Mouse (Mus musculus) right cerebral cortex, postnatal 14 days (tissue): ENCODE data around the gene Pcbd1.
"Not testable (repeated sequence)": the region's sequence is repeated elsewhere in the genome, so short reads cannot be mapped to it uniquely, and the experiment has no call there.

Source experiments
- DNase-seq: peaks from one replicate; pipeline ENCODE4 v3.0.0; 2022

The Pcbd1 gene

DNA sequence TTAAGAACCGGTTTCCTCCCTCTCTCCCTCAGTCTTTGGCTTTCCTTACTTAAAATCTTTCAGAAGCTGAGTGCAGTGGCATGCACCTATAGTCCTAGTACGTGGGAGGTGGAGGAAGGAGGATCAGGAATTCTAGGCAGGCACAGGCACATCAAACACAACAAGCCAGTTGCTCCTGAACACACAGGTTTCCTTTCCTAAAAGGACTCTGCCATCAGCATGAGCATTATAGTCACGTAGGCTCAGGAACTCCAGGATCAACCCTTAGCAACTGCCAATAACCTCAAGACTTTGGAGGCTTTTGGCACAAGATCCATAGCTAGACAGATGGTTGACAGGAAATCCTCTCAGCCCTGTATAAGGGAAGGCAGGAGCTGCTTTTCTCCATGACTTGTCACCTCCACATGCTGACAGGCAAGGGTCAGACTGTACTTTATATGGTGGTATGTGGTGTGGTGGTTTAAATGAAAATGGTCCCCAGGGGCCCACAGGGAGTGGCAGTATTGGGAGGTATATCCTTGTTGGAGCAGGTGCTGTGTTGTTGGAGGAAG is 14.5 kb downstream of the Pcbd1 start:
- DNase-seq: no peak

DNA sequence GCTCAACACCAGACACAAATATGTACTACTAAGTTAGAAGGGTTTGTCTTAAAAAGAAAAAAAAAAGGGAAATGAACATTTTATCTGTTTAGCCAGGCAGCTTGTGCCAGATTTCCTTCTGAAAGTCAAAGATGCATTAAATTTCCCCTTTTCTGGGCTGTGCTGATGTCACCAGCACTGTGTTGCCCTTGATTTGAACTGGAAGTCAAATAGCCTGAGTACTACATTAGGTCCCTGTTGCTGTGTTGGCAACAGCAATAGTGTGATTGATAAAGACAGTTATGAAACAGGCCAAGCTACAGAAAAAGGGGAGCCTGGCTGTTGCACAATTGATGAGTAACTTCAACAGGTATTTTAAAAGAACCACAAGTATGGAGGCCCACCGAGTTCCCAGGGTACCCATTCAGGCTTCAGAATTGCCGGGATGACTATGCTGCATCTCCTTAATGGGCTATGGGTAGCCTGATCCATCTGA is 25.2 kb downstream of the Pcbd1 start:
- no peak for DNase-seq

DNA sequence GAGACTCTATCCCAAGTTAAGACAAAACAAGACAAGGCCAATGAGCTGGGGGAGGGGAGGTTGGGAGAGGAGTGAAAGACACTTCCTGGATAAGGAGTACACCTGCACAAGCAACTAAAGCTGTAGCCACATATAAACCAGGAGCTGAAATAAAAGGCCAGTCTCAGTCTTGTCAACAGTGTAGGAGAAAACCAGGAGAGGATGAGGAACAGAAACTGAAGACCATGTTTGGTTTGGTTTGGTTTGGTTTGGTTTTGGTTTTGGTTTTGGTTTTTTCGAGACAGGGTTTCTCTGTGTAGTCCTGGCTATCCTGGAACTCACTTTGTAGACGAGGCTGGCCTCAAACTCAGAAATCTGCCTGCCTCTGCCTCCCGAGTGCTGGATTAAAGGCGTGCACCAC is 32.6 kb downstream of the Pcbd1 start:
- not testable (repeated sequence) for DNase-seq

DNA sequence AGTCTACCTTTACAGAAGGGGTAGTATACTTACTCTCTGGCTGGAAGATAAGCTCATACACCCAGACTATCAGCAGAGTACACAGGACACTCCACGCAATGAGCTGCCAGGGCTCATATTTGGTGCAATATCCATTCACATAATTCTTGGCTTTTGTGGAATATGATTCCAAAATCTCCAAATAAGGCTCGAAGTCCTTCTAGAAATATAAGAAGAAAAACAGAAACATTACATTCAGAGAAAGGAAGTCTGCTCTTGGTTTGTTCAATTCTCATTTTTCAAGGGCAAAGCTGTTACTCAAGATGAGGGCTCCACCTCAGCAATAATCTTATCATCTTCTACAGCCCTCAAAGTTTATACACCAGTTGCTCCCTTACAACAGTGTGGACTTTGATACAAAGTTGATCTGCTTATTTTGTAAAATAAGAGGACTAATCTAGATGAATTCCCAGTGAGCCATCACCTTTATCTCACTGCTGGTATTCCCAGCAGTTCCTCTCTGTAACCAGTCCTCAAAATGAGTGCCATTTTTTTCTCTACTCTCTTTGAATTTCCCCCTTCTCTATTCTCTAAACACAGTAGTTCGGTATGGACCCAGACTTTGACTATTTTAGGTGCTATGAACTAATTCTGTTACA is 34.3 kb downstream of the Pcbd1 start:
- DNase-seq: no peak

DNA sequence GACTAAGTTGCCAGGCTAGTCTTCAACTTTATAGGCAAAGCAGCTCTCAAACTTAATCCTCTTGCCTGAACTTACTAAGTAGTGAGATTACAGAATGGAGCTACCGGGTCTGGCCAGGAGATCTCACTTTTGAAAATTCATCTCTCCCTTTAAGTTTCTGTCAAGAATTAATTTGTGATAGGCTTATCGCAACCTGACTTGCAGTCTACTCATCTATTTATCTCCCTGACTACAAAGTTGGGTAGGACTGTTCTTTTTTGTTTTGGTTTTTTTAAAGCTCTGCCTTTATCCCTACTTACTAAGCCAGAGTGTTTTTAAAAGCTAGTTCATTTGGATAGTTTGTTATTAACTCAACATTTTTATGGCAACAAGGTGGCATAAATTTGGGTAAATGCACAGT is 35.3 kb downstream of the Pcbd1 start:
- DNase-seq: no peak

DNA sequence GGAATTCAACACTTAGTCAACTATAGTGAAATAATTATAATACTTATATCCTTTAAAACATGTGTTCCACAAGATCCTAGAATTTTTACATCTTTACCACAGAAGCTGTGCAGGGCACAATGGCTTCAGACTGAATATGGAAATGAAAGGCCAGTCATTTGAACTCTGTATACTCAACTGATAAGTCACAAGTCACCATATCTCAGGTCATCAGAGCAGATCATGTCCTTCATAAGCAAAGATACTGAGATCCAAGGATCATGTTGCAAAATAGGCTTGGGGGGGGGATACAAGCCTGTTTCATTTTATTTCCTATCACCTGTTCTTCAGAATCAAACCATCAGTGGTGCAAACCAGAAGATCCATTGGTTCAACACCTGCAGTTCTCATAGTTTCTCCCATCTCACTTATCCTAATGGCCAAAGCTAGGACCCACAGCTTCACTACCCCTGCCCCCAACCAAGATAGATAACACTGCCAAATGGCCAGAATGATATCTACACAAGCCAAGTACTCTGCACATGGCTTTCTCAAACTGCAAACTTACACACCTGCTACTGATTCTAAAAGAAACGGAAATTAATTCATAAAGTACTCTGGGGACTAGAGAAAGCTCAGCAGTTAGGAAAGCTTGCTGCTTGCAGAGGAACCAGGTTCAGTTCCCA is 39.7 kb downstream of the Pcbd1 start:
- DNase-seq: no peak

DNA sequence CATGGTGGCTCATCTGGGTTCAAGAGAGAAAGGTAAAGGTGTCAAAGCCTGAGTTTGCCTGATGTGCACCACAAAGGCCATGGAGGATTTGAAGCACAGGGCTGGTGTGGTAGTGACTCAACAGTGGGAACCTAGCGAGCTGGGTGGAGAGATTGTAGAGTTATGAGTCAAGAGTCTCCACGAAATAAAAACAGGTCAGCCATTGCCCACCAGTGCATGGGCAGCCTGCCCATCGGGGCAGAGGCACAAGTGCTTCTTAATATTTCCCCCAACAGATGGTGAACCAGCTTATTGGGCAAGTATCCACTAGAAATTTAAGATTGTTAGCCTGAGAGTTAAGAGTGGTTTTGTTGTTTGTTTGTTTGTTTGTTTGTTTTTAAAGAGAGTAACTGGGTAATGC is 41.8 kb downstream of the Pcbd1 start:
- DNase-seq: no peak

DNA sequence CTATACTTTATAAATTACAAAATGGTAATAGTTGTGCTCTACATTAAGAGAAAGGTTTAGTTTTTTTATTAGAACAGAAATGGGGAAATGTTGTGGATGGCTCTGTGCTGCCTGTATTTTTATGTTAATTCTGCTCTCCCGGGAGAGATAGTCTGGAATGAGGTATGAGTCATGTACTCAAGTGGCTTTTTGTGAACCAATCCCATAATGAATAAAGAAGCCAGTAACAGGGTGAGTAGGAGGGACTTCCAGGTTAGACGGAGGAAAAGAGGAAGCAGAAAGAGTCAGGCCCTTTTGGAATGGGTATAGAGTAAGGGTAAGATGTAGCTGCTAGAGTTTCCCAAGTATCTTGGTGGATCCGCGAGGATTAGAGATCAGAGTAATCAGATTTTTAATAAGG is 44.9 kb downstream of the Pcbd1 start:
- no peak for DNase-seq

DNA sequence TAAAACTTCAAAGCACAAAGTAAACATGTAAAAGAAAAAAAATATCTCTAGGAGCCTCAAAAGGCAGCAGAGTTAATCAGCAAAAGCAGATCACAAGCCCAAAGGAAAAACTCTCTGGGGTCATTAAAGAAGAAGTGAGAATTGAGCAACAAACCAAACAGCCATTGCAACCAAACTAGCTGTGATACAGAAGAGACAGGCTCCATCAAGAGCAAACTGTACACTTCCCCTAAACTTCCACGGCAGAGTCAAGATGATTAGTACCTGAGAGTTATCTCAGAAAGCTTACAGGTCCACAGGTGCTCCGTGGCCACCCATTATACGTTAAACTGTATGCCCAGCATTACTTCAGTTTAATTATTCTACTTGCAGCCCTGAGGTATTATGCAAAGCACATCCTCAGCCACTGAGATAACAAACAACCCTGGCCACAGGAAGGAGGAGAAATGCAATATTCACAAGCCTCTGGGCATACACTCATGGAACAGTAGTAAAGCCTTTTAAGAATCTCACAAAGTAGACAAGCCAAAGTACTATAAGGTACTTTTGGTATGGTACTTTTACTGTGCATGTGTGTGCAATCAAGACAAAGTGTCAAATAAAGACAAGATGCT is 46.2 kb downstream of the Pcbd1 start:
- no peak for DNase-seq

DNA sequence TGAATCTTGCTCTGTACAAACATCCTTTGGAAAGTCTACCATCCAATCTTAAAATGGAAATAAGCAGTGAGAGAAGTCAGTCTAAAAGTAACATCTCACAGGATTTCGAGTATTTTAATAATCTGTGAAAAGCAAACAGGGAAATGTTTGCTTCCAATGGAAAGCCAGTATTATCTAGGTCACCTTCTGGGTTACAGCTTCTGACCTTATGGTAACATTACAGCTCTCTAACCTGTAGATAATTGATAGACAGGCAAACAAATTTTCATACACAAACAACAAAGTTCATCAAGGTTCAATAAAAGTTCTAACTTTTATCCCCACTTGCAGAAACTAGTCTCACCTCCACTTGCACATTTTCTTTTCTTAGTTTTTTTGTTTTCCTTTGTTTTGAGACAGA is 48.4 kb downstream of the Pcbd1 start:
- no peak for DNase-seq

DNA sequence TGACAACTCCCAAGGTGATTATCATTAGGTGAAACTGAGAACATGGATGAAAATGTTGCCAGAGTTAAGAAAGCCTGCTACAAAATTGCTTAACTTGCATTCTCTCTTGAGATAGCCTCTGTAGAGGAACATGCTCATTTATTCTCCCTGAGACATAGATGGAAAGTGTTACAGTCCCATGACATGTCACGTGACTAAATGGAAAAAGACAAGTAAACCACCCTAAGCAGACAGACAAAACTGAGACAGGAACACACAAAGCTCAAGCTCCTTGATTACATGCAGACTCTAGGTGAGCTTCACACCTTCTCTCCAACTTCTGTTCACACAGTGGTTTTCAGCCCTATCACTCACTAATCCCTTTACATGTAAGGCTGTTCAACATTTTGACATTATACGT is 54.2 kb downstream of the Pcbd1 start:
- no peak for DNase-seq
